Mouse (Mus musculus) cerebellum, adult 11 months (tissue): ENCODE results near the gene Guca1a.
"Not testable (repeated sequence)": the region's sequence is repeated elsewhere in the genome, so short reads cannot be mapped to it uniquely, and the experiment has no call there.

ENCODE experiments used
- DNase-seq: peaks from one replicate; pipeline ENCODE4 v3.0.0; 2022

Gene Guca1a

DNA sequence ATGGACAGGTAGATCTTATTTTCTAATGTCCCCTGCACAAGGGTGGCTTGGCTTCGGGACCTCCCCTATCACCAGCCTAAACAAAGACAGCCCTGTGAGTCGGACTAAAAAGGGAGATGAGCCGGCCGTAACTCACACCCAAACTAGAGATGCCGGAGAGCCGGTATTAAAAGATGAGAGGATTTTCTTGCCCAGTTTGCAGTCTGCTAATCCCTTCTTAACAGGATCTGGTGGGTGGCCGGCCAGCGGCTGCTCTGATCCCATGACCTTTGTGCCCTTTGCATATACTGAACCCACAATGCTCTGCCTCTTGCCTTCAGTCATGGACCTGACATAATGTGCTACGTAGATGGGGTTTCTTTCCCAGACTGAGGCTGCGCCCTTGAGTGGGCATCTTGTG, at the start of gene Guca1a:
Guca1a (minus strand) TSS at position 134 of the 400 bp plus-strand sequence.
- DNase-seq: no peak

DNA sequence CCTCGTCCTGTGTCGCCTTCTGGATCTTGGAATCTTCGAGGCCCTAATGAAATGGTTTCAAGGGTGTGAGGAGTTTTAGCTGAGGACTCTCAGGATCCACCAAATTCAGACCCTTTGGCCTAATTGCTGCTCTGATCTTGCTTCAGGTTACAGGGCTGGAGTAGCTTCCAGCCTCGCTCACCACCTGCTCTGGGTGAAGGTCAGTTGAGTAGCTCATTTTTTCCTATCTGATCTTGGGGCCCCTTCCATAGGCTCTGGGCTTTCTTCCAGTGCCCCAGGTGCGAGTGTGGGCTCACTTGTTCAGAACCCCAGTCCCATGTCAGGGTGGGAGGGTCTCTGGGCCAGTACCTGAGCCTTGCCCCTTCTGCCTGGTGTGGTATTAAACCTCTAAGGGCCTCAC, 49.0 kb upstream of the Guca1a start:
- no peak for DNase-seq

DNA sequence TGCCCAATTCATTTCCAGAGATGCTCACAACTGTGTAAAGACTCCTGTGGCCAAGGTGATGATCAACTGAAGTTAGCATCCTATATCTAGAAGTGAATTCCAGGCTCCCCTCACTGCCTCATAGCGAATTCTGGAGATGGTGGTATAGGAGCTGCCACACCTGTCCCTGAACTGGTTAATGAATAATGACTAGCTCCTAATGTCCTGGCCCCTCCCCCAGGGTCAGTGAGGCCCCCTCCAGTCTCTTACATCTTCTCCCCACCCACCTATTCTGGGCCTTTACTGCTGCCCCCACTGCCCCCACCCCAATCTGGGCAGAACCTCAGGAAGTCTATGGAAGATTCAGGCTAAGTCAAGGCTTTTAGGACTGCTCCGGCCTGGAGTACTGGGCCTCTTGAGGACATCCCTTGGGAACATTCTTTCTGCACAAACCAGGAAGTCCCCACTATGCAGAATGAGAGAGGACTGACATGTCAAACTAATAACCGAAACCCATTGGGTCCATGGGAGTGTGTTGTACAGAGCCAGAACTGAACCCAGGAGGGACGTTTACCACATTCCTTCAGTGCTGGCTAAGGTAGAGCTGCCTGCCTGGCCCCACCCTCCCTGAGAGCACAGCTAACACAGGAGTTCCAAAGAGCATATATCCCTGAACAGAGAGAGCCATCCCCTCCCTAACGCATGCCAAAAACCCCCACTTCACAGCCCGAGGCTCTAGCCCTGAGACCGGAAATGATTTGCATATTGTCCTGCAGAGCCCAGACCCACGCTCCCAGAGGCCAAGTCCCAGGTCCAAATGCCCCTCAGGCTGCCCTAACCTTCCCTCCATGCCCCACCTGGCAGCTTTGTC, 48.4 kb upstream of the Guca1a start:
- DNase-seq: no peak

DNA sequence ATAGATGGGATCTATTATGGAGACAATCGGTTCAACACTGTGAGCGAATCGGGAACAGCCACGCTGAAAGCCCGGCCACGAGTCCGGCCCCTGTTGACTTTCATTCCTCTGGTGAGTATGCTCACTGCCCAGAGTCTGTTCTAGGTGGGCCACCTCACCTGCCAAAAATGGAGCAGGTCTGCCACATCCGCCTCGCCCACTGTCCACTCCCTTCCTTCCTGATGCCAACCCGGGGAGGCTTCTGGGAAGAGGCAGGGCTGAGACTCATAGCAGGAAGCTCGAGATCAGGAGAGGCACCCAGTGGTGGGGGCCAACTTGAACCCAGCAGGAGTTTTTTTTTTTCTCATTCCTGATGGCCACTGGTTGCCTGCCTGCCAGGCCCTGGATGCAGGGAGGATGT, 46.2 kb upstream of the Guca1a start:
- DNase-seq: no peak

DNA sequence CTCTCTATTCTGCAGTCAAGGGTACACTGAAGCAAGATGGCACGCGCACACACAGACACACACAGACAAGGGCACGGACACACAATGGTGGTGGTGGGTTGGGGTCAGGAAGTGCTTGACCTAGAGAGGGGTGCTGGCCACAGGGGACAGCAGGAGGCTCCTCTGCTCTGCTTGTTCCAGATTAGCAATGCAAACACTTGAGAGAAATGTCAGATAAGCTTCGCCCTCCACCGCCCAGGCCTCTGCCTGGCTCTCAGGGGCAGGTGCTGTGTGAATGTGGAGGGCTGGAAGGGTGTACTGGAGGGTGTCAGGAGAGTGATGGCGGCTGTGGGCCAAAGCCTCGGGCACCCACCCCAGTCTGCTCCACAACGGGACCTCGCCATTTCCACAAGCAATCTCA, 45.6 kb upstream of the Guca1a start:
- no peak for DNase-seq

DNA sequence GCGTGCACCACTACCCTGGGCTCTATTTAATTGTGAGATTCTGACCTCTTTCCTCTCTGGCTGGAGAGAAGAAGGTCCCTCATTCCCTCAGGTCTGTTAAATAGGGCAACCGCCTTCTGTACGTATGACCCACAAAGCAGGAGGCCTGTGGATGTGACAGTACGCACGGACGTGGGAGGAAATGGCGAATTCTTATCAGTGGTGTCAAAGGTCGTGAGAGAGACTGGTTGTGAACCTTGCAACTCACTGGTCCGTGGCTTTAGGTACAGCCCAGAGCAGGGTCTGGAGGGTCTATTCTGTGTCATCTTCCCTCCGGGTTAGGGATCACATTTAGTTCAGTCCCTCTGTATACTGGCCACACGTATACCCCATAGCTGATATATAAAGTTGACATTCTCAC, 45.1 kb upstream of the Guca1a start:
- no peak for DNase-seq

DNA sequence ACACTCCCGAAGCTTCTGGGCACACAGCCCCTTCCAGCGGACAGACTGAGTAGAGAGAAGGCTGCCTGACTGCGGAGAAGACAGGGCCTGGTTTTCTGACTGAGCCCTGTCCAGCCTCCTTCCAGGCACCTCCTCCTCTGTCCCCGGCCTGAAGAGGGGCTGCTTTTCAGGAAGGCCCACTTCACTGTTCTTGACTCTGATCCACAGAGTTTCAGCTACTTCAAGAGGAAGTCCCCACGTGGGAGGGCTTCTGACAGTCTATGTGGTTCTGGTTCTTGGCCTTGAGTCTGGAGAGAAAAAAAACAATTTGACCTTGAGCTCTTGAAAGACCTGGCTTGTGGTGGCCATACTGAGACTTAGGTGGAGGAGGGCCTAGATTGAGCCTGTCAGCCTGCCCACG, 43.7 kb upstream of the Guca1a start:
- no peak for DNase-seq

DNA sequence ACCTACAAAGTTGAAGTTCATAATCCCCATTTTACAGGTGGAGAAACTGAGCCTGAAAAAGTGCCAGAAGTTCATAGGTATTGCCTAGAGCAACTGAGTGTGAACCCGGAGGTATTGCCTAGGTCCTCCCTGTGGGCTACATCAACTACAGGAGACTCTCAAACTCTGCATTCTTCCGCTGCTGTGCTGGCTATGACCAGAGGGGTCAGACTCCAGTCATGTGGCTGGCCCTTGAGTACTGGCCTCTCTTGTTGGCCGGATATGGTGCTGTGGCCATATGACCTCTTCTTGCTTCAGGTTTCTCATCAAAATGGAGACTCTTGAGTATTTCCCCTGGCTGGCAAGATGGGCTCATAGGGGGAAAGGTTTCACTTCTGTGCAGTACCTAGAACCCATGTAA, 41.9 kb upstream of the Guca1a start:
- DNase-seq: no peak

DNA sequence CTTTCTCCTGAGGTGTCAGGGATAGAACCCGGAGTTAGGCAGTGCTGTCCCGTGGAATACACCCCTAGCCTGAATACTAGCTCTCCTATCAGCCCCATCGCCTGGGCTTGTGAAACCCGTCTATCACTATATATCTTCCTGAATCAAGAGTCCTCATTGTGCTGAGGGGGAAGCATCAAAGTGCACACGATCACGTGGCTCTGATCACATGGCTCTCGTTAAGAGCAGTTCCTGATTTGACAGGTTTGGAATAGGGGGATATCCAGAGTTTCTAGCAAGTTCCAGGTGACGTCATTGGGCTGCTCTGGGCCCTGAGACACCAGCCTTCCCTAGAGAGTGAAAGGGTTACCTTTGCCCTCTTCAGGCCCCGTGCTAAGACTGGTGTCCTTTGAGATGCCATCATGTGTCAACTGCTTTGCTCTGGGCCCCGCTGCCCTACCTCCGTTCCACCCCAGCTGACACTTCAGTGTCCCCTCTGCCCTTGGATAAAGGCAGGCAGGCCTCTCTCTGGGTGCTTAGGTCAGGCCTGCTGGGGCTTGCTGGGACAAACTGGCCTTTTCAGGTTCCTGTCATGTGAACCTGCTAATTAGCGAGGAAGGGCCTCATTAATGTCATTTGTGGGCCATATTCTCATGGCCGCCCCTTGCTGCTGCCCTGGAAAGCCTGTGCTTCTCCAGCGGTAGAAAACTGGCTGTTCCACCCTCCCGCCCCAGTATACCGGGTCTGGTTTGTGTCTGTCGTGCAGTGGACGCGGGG, 41.1 kb upstream of the Guca1a start:
- DNase-seq: no peak

DNA sequence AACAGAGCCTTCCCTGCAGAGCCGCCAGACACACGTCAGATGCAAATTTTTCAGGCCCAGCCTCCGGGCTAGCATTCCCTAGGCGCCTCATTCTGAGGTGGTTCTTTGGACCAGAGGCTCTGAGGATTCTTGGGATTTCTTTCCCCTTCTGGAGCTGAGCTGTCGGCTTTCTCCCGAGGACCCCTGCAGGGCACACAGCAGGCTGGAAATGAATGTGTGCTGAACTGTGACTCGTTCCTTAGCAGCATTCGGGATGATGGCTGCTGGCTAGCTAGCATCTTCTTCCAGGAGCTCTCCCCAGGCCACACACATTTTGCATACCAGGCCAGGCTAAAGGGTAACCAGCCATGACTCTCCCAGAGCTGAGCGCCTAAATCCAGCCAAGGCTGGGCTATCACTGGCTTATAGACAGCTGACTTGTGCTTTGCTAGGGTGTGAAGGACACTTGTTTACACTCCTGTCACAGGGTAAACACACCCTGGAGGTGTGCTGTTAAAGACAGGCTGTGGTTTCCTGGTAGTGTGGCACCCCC, 40.0 kb upstream of the Guca1a start:
- DNase-seq: no peak

DNA sequence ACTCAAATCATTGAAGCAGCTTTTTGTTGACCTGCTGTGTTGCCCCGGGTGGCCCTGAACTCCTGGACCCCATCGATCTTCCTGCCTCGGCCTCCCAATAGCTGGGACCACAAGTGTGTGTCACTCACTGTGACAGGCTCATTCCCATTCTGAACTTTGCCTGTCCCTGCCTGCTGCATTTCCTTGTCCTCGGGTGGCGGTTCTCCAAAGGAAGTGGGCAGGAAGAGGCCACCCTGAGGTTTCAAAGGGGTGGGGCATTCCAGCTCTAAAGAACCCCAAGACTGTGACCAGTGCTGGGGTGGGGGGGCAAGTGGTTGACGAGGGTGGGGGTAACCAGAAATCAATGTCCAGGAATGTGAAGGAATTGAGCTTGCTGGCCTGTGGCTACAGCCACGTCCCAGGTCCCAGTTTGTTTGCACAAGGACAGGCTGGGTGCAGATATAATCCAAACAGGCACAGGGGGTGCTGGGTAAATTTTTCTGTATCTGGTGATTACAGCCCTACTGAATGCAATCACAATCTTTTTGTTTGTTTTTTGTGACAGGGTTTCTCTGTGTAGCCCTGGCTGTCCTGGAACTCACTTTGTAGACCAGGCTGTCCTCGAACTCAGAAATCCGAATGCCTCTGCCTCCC, 39.1 kb upstream of the Guca1a start:
- DNase-seq: no peak

DNA sequence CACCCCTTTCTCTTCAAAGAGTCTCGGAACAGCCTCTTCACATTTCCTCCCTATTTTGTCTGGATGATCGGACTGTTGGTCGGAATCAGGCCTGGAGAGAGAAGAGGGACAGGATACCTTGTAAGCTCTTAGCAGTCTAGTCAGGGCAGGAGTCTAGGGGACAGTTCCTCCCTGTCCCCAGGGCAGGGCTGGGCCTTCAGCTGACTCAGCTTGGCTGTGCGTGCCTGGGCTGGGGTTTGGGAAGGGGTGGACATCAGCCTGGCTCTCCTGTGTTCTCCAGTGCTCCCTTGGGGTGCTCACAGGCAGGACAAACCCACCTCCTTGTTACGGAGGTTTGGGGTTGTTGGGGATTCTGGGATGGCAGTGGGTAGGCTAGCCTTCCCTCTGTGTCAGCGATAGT, 38.2 kb upstream of the Guca1a start:
- no peak for DNase-seq

DNA sequence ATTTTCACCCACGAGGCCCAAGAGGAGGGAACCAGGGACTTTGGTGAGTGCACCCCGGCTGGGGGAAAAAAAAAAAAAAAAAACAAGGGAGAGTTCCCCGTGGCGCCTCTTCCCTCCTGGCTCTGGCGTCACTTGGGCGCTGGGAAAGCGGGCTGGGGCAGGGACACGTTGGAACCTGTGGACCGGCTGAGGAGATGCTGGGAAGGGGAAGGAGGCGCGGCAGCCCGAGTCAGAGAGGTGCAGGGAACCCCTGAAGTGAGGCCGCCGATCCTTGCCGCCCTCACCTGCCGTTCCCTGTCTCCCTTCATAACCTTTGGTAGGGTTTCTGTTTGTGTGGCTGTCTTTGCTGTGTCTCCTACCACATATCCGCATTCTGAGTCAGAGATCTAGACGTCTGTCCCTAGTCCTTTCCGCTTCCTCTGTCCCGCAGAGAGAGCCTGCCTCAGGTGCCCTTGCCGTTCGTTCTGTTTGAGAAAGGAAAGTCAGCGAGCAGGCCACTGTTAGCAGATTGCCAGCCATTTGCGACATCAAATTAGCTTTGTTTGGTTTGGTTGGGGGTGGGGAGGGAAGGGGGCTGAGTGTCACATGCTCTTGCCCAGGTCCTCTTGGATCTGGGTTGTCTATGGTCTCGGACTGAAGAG, 36.6 kb upstream of the Guca1a start, which contains the start of gene 1700001C19Rik:
1700001C19Rik (minus strand) TSS at position 470 of the 641 bp plus-strand sequence.
- no peak for DNase-seq

DNA sequence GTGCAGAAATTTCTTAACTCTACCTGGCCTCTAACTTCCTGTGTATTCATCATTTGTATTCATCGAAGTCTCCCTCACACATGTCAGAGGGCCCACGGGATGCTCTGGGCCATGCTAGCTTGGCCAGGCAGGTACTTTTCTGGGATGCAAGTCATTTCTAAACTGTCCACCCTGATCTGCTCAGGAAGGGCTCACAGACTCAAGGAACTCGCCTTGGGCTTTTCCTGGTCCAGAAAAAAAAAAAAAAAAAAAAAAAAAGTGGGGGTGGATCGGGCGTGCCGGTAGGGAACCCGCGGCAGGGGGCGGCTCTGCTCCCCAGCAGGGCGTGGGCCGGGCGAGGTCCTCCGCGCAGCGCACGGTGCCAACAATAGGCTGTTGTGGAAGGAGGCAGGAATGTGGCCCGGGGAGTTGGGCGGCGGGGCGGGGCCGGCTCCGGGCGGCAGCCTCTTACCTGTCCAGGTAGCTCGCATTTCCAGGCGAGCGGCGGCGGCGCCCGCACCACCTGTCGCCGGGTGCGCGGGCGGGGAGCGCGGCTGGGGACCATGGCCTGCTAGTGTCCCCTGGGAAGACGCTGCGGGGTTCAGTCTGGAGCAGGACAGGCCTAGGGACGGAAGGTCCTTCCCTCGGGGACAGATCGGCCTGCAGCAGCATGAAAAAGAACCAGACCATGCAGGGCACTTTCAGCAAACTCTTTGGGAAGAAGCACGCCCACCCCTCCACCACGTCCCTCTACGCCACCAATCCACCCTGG, 35.9 kb upstream of the Guca1a start, which contains the start of gene AI661453:
AI661453 (plus strand) TSS at position 460 of the 751 bp plus-strand sequence.
- DNase-seq: no peak

DNA sequence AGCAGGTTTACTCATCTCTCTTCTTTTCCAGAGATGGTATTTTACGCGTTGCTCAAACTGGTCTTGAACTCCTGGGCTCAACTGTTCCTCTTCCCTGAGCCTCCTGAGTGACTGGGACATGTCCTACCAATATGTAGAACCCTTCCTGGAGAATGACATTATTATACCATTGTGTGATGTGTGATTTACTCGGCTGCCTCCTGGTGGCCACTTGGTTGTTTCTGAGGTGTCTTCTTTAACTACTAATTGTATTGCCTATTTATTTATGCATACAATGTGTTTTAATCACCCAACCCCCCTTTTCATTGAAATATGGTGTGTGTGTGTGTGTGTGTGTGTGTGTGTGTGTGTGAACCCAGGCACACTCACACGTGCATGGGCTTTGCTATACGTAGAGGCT, 30.4 kb upstream of the Guca1a start:
- no peak for DNase-seq

DNA sequence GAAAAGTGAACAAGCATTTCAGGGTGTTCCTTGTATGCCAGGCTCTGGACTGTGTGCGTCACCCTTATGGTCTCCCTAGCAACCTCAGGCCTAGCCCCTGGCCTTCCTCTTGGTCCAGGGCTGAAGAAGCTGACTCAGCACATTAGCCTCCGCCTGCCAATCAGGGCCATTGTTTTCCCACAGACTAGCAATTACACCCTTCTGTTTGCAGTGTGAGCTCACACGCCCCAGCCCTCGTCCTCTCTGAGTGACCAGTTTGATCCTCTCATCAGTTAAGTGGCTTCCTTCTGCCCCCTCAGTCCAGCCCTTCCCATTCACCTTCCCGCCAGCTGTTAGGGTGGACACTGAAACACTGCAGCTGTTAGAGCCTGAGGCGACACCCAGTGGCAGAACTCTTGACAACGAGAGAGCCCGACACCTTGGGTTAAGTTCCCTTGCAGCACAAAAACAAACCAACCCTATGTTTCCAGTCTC, 28.5 kb upstream of the Guca1a start:
- no peak for DNase-seq

DNA sequence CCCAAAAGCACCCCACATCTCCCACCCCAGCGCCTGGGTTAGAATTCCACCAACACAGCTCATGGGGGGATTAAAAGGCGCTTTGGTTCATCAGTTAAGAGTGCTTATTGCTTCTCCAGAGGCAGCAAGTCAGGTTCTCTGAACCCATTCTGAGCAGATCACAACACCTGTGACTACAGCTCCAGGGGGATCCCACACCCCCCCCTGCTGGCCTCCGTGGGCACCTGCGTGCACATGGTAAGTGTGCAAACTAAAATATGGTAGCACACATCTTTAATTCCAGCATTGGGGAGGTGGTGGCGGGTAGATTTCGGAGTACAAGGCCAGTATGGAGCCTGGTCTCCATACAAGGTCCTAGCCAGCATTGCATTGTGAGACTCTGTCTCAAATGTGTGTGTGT, 26.9 kb upstream of the Guca1a start:
- no peak for DNase-seq

DNA sequence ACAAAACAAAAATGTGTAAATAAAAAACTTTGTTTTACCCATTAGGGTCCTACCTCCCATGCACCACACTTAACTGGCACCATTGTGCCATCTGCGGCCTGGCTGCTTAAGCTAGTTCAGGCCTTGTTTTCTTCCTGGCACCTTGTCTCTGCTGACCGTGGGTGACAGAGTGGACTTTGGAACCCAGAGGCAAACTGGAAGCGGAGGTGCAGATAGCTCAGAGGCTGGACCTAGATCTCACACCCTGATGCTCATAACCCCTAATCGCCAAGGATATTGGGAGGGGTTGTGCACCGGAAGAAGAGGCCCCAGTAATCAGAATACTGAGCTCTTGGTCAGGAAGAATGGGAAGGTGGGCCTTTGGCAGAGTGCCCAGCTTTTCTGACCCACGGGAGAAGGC, 23.8 kb upstream of the Guca1a start:
- no peak for DNase-seq

DNA sequence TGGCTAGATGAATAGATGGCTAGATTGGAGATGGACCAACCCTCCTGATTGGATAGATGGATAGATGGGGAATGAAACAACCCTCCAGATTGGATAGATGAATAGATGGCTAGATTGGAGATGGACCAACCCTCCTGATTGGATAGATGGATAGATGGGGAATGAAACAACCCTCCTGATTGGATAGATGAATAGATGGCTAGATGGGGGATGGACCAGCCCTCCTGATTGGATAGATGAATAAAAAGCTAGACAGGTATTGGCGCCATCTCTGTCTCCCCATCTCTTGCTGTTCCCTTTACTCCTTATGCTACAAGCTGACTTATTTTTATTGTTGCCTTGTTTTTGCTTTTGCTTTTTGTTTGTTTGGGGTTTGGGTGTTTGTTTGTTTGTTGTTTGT, 22.2 kb upstream of the Guca1a start:
- not testable (repeated sequence) for DNase-seq

DNA sequence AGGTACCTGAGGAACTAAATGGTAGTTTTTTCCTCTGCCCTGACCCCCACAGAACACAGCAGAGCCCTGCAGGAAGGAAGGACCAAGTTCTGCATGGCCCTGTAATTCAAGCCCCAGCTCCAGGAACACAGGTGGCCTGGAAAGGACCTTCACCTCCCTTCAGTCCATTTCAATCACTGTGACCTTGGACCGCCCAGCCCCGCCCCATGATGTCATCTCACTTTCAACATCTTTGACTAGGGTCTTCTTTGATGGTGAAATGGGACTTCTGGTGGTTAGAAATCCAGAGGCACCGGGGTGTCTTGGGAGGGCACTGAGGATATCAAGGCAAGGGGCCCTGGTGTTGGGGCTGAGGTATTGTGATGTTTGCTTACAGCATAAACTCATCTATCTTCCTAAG, 21.2 kb upstream of the Guca1a start:
- no peak for DNase-seq

DNA sequence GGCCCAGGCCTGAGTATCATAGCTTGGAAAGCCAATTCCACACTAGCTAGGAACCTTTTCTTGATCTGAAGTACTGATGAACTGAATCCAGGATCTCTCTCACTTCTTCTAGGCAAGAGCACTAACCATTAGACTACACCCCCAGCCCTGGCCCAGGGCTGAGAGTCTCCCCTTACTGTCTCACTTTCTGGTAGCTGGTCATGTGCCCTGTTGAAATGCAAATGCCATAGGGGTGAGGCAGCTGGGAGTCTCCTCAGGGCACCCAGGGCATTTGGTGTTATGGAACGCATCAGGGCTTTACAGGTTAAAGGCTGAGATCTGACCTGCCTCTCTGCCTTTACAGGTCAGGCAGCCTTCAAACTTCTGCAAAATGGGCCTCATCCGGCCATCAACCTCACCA, 19.8 kb upstream of the Guca1a start:
- no peak for DNase-seq
